9 mouse cellular contexts compared by ENCODE assay signal in the genomic region with DNA sequence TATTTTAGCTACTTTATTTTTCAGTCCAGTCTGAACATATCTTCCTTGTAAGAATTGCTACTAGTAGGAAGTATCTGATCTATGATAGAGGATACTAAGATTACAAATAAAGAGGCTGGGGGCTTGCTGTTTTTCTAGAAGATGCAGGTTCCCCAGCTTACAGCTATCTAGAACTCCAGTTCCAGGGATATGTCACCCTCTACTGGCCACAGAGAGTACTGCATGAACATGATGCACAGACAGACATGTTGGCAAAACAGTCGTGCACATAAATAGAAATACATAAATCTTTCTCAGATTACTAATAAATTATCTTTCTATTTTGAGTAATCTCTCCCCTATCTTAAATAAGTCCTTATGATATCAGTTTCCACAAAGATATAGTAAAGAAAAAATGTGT. TPM values are rescaled to one million over a fixed set of nuclear protein-coding genes. Genes with fewer than 3 reads are reported as not detected.
DNase-seq lines count a peak whose midpoint lies in the region; ATAC-seq and TF ChIP-seq lines count a peak whose summit lies in the region.
"Had no signal": no experiment of that assay in that cellular context is flagged by ENCODE, and none has a peak within 500 bp of the region (broad histone marks: within the 10 kb centered on the region; RNA-seq: fewer than 3 reads in every experiment).

No protein-coding gene starts in this region.

- H3K4me3 ChIP-seq in forebrain, postnatal 0 days (ENCODE audit: low read depth, low read length), result no peak overlapping the region
- no peak overlapping the region for H3K4me3 ChIP-seq in forebrain, embryonic 13.5 days
- no peak overlapping the region for H3K4me3 ChIP-seq in CH12.LX (replicated peaks in 1 of 3; ENCODE audit: low read depth in 2 of 3, low read length in 2 of 3, poor library complexity in 1 of 3)
- no peak overlapping the region for H3K4me3 ChIP-seq in spleen, adult 2 months (ENCODE audit: extremely low read depth, insufficient read depth, insufficient read length)

- ATAC-seq in forebrain, postnatal 0 days, result peak; percentile 54; the same call in 1 of the 2 replicates
- ATAC-seq in forebrain, embryonic 13.5 days, result no peak

- peak; percentile 78 for TF ChIP-seq CTCF in forebrain, postnatal 0 days (IDR thresholded peaks at IDR 0.05; ENCODE audit: low read depth)
- peak; percentile 44 to 87; a peak in 3 of 4 replicates for TF ChIP-seq CTCF in CH12.LX (conservative IDR thresholded peaks at IDR 0.05 in 1 of 2, IDR thresholded peaks at IDR 0.05 in 1 of 2; ENCODE audit: low read depth in 2 of 2, low read length in 2 of 2)
- TF ChIP-seq CTCF in spleen, adult 2 months (IDR thresholded peaks at IDR 0.05; ENCODE audit: extremely low read depth, insufficient read depth, insufficient read length, insufficient replicate concordance), result peak; percentile 37; the same call in 1 of the 2 replicates

- no peaks in the 10 kb centered on the region for H3K4me1 ChIP-seq in forebrain, postnatal 0 days (ENCODE audit: insufficient read depth)
- no peaks in the 10 kb centered on the region for H3K4me1 ChIP-seq in forebrain, embryonic 13.5 days
- peaks cover 0 to 6% of the 10 kb centered on the region in 2 experiments; a peak in 1 of 4 replicates for H3K4me1 ChIP-seq in CH12.LX (ENCODE audit: control insufficient read depth in 1 of 2, insufficient read depth in 2 of 2)
- H3K4me1 ChIP-seq in spleen, adult 2 months (ENCODE audit: control insufficient read depth, insufficient read depth, insufficient read length), result no peaks in the 10 kb centered on the region

- H3K79me2 ChIP-seq in CH12.LX (replicated peaks; ENCODE audit: control insufficient read depth, extremely low read depth, insufficient read depth, poor library complexity, severe bottlenecking), result no peaks in the 10 kb centered on the region

- no peak for TF ChIP-seq EP300 in CH12.LX (IDR thresholded peaks at IDR 0.05; ENCODE audit: low read length)

- in situ Hi-C loops in CH12.LX (cut with MboI; ENCODE audit: low pct_ligation_motif_present, low pct_unique_long_range_greater_than_20kb, low sequenced_read_pairs), result loop anchor here (10.0 kb wide), 1 partner anchor 55 kb away; no protein-coding TSS in a partner anchor

- no peak overlapping the region for H3K27ac ChIP-seq in forebrain, postnatal 0 days (ENCODE audit: low read depth, low read length)
- H3K27ac ChIP-seq in forebrain, embryonic 13.5 days, result no peak overlapping the region
- H3K27ac ChIP-seq in CH12.LX (ENCODE audit: insufficient read depth, low read depth), result no peak overlapping the region
- no peak overlapping the region for H3K27ac ChIP-seq in spleen, adult 2 months (ENCODE audit: insufficient read depth, low read length)

- TF ChIP-seq POLR2A in CH12.LX (IDR thresholded peaks at IDR 0.05; ENCODE audit: low read depth, low read length), result no peak
- TF ChIP-seq POLR2A in spleen, adult 2 months (IDR thresholded peaks at IDR 0.05; ENCODE audit: low read depth, low read length), result no peak

- H3K36me3 ChIP-seq in forebrain, postnatal 0 days (ENCODE audit: insufficient read depth), result no peaks in the 10 kb centered on the region
- H3K36me3 ChIP-seq in forebrain, embryonic 13.5 days (ENCODE audit: poor library complexity, severe bottlenecking), result no peaks in the 10 kb centered on the region
- peaks cover 8 to 27% of the 10 kb centered on the region in 2 experiments for H3K36me3 ChIP-seq in CH12.LX (replicated peaks in 1 of 2; ENCODE audit: control insufficient read depth in 1 of 2, insufficient read depth in 1 of 2, low read length in 1 of 2)
- peaks cover 1% of the 10 kb centered on the region; the same call in 1 of the 2 replicates for H3K36me3 ChIP-seq in spleen, adult 2 months (ENCODE audit: control insufficient read depth, insufficient read depth, low read length)

- 19% methylated on average over 1 of the region's 1 CpGs for WGBS in forebrain, postnatal 0 days
- 12% methylated on average over 1 of the region's 1 CpGs for WGBS in forebrain, embryonic 13.5 days
- 16% methylated on average over 1 of the region's 1 CpGs for WGBS in spleen, adult 2 months

- dilution Hi-C loops in CH12.LX (cut with MboI; ENCODE audit: extremely low pct_ligation_motif_present, extremely low pct_unique_long_range_greater_than_20kb, low sequenced_read_pairs), result no loop called here

- no peaks in the 10 kb centered on the region for H3K9me3 ChIP-seq in forebrain, postnatal 0 days (ENCODE audit: low read length)
- no peaks in the 10 kb centered on the region for H3K9me3 ChIP-seq in forebrain, embryonic 13.5 days (replicated peaks)
- H3K9me3 ChIP-seq in CH12.LX (replicated peaks; ENCODE audit: low read length), result no peaks in the 10 kb centered on the region

- H3K27me3 ChIP-seq in forebrain, postnatal 0 days (ENCODE audit: insufficient read depth, low read length), result no peaks in the 10 kb centered on the region
- H3K27me3 ChIP-seq in forebrain, embryonic 13.5 days, result no peaks in the 10 kb centered on the region
- H3K27me3 ChIP-seq in CH12.LX (replicated peaks), result no peaks in the 10 kb centered on the region
- H3K27me3 ChIP-seq in spleen, adult 2 months (ENCODE audit: control insufficient read depth, insufficient read depth, low read length), result no peaks in the 10 kb centered on the region

- peak; percentile 87 for TF ChIP-seq RAD21 in CH12.LX (IDR thresholded peaks at IDR 0.05; ENCODE audit: low read depth, low read length)

- no peak overlapping the region for H3K9ac ChIP-seq in forebrain, postnatal 0 days
- no peak overlapping the region for H3K9ac ChIP-seq in forebrain, embryonic 13.5 days
- no peak overlapping the region for H3K9ac ChIP-seq in CH12.LX (ENCODE audit: insufficient read depth, low read depth)

- peak; percentile 81 for DNase-seq in forebrain, postnatal 0 days
- DNase-seq in CH12.LX (ENCODE audit: extremely low read depth), result peak; percentile 74
- peak; percentile 58 for DNase-seq in c-Kit-positive CD71-negative TER-119-negative erythroid progenitor cells, embryonic 14.5 days (ENCODE audit: low read depth)
- DNase-seq in frontal cortex, postnatal 36 days (ENCODE audit: low spot score in 2 of 2), result peak; percentile 65 to 75
- DNase-seq in layer of hippocampus, adult 8-10 months (ENCODE audit: low spot score in 2 of 2), result peak; percentile 16 to 71
- DNase-seq in lung, postnatal 14 days, result peak; percentile 86
- peak; percentile 40 to 60 for DNase-seq in spleen, adult 2 months (ENCODE audit: low read depth in 1 of 2, low spot score in 2 of 2)

- H3K4me2 ChIP-seq in forebrain, postnatal 0 days (ENCODE audit: low read depth), result no peak overlapping the region
- H3K4me2 ChIP-seq in forebrain, embryonic 13.5 days, result no peak overlapping the region
- H3K4me2 ChIP-seq in CH12.LX (ENCODE audit: insufficient read depth, low read depth, poor library complexity, severe bottlenecking), result no peak overlapping the region

TF ChIP-seq in CH12.LX, 34 proteins besides CTCF, POLR2A, EP300 and RAD21:
- TF ChIP-seq E2F4 (IDR thresholded peaks at IDR 0.05; ENCODE audit: insufficient replicate concordance, low read depth, low read length) (no peak), NELFE (IDR thresholded peaks at IDR 0.05; ENCODE audit: low read depth, low read length) (no peak), ZC3H11A (IDR thresholded peaks at IDR 0.05; ENCODE audit: low read depth, low read length) (peak; percentile 54; the same call in 1 of the 2 replicates), SMC3 (IDR thresholded peaks at IDR 0.05; ENCODE audit: low read depth, low read length) (peak; percentile 87), ZKSCAN1 (IDR thresholded peaks at IDR 0.05; ENCODE audit: borderline replicate concordance, low read depth, low read length) (no peak), POLR2AphosphoS2 (IDR thresholded peaks at IDR 0.05; ENCODE audit: low read depth, low read length) (no peak), MXI1 (IDR thresholded peaks at IDR 0.05; ENCODE audit: low read depth, low read length) (no peak), ZNF384 (IDR thresholded peaks at IDR 0.05; ENCODE audit: low read depth, low read length) (peak; percentile 25; the same call in 1 of the 2 replicates)

RNA-seq across cellular contexts. Expression of gene Gm10477, which starts 34.8 kb away (rescaled TPM):
- not detected in 2 replicates for total RNA-seq in forebrain, postnatal 0 days (2014; rRNA removed)
- not detected in 2 replicates for polyA plus RNA-seq in forebrain, postnatal 0 days (2015; fragmentation: Nextera tagmentation; extraction: Ambion mirVana)
- polyA plus RNA-seq in forebrain, embryonic 13.5 days (2015; fragmentation: Nextera tagmentation; extraction: Ambion mirVana), result not detected in 2 replicates
- total RNA-seq in CH12.LX (2012; rRNA removed), result not detected in 2 replicates
- total RNA-seq in CH12.LX (2014; rRNA removed), result not detected in 2 replicates
- polyA plus RNA-seq in CH12.LX (2012; ENCODE audit: insufficient read length, low read depth), result not detected in 2 replicates
- total RNA-seq in layer of hippocampus, adult 8-10 months (2022), result not detected
- polyA plus RNA-seq in spleen, adult 2 months (2012; rRNA removed), result not detected in 2 replicates
- polyA plus RNA-seq: lung, embryonic 16.5 days had no signal

RNA-seq across cellular contexts. Expression of gene Ints6l, which starts 35.1 kb away (rescaled TPM):
- 22.4 and 33.7 TPM in 2 replicates for total RNA-seq in forebrain, postnatal 0 days (2014; rRNA removed)
- 9.8 and 10.1 TPM in 2 replicates for polyA plus RNA-seq in forebrain, postnatal 0 days (2015; fragmentation: Nextera tagmentation; extraction: Ambion mirVana)
- 16.4 and 19.4 TPM in 2 replicates for polyA plus RNA-seq in forebrain, embryonic 13.5 days (2015; fragmentation: Nextera tagmentation; extraction: Ambion mirVana)
- 14.2 and 19.4 TPM in 2 replicates for total RNA-seq in CH12.LX (2012; rRNA removed)
- total RNA-seq in CH12.LX (2014; rRNA removed), result 42.7 and 44.9 TPM in 2 replicates
- polyA plus RNA-seq in CH12.LX (2012; ENCODE audit: insufficient read length, low read depth), result 25.5 TPM in 2 replicates
- 10 to 100 TPM; 30.0 to 49.3 (median 38.8) TPM for total RNA-seq in layer of hippocampus, adult 8-10 months (2022)
- polyA plus RNA-seq in spleen, adult 2 months (2012; rRNA removed), result 6.6 and 7.2 TPM in 2 replicates

RNA-seq across cellular contexts. Expression of gene Gm2174, which starts 42.0 kb away (rescaled TPM):
- total RNA-seq in forebrain, postnatal 0 days (2014; rRNA removed), result not detected in 2 replicates
- polyA plus RNA-seq in forebrain, postnatal 0 days (2015; fragmentation: Nextera tagmentation; extraction: Ambion mirVana), result 0.57 and 1.6 TPM in 2 replicates
- polyA plus RNA-seq in forebrain, embryonic 13.5 days (2015; fragmentation: Nextera tagmentation; extraction: Ambion mirVana), result 1.4 and 1.5 TPM in 2 replicates
- total RNA-seq in CH12.LX (2012; rRNA removed), result 1.5 and 1.6 TPM in 2 replicates
- not detected in 2 replicates for total RNA-seq in CH12.LX (2014; rRNA removed)
- not detected in 2 replicates for polyA plus RNA-seq in CH12.LX (2012; ENCODE audit: insufficient read length, low read depth)
- not detected for total RNA-seq in layer of hippocampus, adult 8-10 months (2022)
- polyA plus RNA-seq in spleen, adult 2 months (2012; rRNA removed), result not detected in 2 replicates

RNA-seq across cellular contexts. Expression of gene Gm648, which starts 59.6 kb away (rescaled TPM):
- not detected in 2 replicates for total RNA-seq in forebrain, postnatal 0 days (2014; rRNA removed)
- 0.28 TPM in 1 of 2 replicates, not detected in the other for polyA plus RNA-seq in forebrain, postnatal 0 days (2015; fragmentation: Nextera tagmentation; extraction: Ambion mirVana)
- not detected in 2 replicates for polyA plus RNA-seq in forebrain, embryonic 13.5 days (2015; fragmentation: Nextera tagmentation; extraction: Ambion mirVana)
- not detected in 2 replicates for total RNA-seq in CH12.LX (2012; rRNA removed)
- not detected in 2 replicates for total RNA-seq in CH12.LX (2014; rRNA removed)
- not detected in 2 replicates for polyA plus RNA-seq in CH12.LX (2012; ENCODE audit: insufficient read length, low read depth)
- total RNA-seq in layer of hippocampus, adult 8-10 months (2022), result not detected
- not detected in 2 replicates for polyA plus RNA-seq in spleen, adult 2 months (2012; rRNA removed)
- polyA plus RNA-seq: lung, embryonic 16.5 days had no signal
